ENCODE assay signal across 8 mouse cellular contexts in genomic region chr3:107943239-107943990, GRCm38 (mm10). TPM values are rescaled to one million over a fixed set of nuclear protein-coding genes. Genes with fewer than 3 reads are reported as not detected.
DNase-seq lines count a peak whose midpoint lies in the region; ATAC-seq and TF ChIP-seq lines count a peak whose summit lies in the region.

Gstm6 (minus strand) TSS chr3:107943749.

- H3K27me3 ChIP-seq in forebrain, embryonic 15.5 days: no peaks in the 10 kb centered on the region
- H3K27me3 ChIP-seq in kidney, postnatal 0 days (ENCODE audit: insufficient read depth, low read length): no peaks in the 10 kb centered on the region
- no peaks in the 10 kb centered on the region for H3K27me3 ChIP-seq in liver, postnatal 0 days (ENCODE audit: insufficient read depth, low read length)

- peak; percentile 61 to 72 for DNase-seq in right cerebral cortex, postnatal 10 days (ENCODE audit: low spot score in 2 of 2)
- DNase-seq in right cerebral cortex, postnatal 25 days: no peak
- DNase-seq in kidney, postnatal 0 days (ENCODE audit: low spot score): peak; percentile 79
- DNase-seq in liver, postnatal 0 days: peak; percentile 45
- DNase-seq in retina, postnatal 7 days (ENCODE audit: low read depth, low spot score): peak; percentile 36
- DNase-seq in urinary bladder, postnatal 14 days (ENCODE audit: low spot score): no peak
- DNase-seq in spleen, postnatal 10 days (ENCODE audit: low spot score in 2 of 2): no peak

- WGBS in forebrain, embryonic 15.5 days: 18% methylated on average over 20 of the region's 20 CpGs
- 18% methylated on average over 20 of the region's 20 CpGs for WGBS in kidney, postnatal 0 days
- 31% methylated on average over 20 of the region's 20 CpGs for WGBS in liver, postnatal 0 days (ENCODE audit: insufficient replicate concordance)

- peak; percentile 88 for ATAC-seq in forebrain, embryonic 15.5 days (replicated peaks)
- ATAC-seq in kidney, postnatal 0 days (replicated peaks; ENCODE audit: low FRiP score, low read depth): peak; percentile 79
- peak; percentile 88 for ATAC-seq in liver, postnatal 0 days

- peak within 1 kb of the TSS; percentile 30 for H3K4me3 ChIP-seq in forebrain, embryonic 15.5 days
- peak within 1 kb of the TSS; percentile 21; the same call in 1 of the 2 replicates for H3K4me3 ChIP-seq in kidney, postnatal 0 days (replicated peaks; ENCODE audit: low read depth, low read length)
- peak within 1 kb of the TSS; percentile 5; the same call in 1 of the 2 replicates for H3K4me3 ChIP-seq in liver, postnatal 0 days (ENCODE audit: low read depth, low read length)

- 0 out of 2 replicates have a peak within 1 kb of the TSS, but pooled peaks have one; percentile 17 for H3K9ac ChIP-seq in forebrain, embryonic 15.5 days (replicated peaks)
- H3K9ac ChIP-seq in kidney, postnatal 0 days (ENCODE audit: low read depth, low read length): peak within 1 kb of the TSS; percentile 42; the same call in 1 of the 2 replicates
- H3K9ac ChIP-seq in liver, postnatal 0 days (replicated peaks): 0 out of 2 replicates have a peak within 1 kb of the TSS, but pooled peaks have one; percentile 18

- H3K27ac ChIP-seq in forebrain, embryonic 15.5 days (replicated peaks): no peak within 1 kb of the TSS
- H3K27ac ChIP-seq in kidney, postnatal 0 days: no peak within 1 kb of the TSS
- peak within 1 kb of the TSS; percentile 40; the same call in 1 of the 2 replicates for H3K27ac ChIP-seq in liver, postnatal 0 days (ENCODE audit: low read depth)

- H3K4me1 ChIP-seq in forebrain, embryonic 15.5 days: peaks cover 20% of the 10 kb centered on the region; the same call in 1 of the 2 replicates
- 0 out of 2 replicates have a peak, but pooled peaks cover 8% of the 10 kb centered on the region for H3K4me1 ChIP-seq in kidney, postnatal 0 days (replicated peaks; ENCODE audit: insufficient read depth, low read length)
- peaks cover 3% of the 10 kb centered on the region; the same call in 1 of the 2 replicates for H3K4me1 ChIP-seq in liver, postnatal 0 days (ENCODE audit: insufficient read depth)

- TF ChIP-seq CTCF in kidney, postnatal 0 days (IDR thresholded peaks at IDR 0.05; ENCODE audit: low read depth): peak; percentile 79
- peak; percentile 68 for TF ChIP-seq CTCF in liver, postnatal 0 days (IDR thresholded peaks at IDR 0.05; ENCODE audit: low read depth)

- H3K4me2 ChIP-seq in forebrain, embryonic 15.5 days (replicated peaks): peak within 1 kb of the TSS; percentile 41
- H3K4me2 ChIP-seq in kidney, postnatal 0 days (ENCODE audit: low read length): peak within 1 kb of the TSS; percentile 54
- H3K4me2 ChIP-seq in liver, postnatal 0 days (ENCODE audit: low read depth, low read length): peak within 1 kb of the TSS; percentile 54

- H3K9me3 ChIP-seq in forebrain, embryonic 15.5 days: no peaks in the 10 kb centered on the region
- H3K9me3 ChIP-seq in kidney, postnatal 0 days (replicated peaks; ENCODE audit: low read length): no peaks in the 10 kb centered on the region
- no peaks in the 10 kb centered on the region for H3K9me3 ChIP-seq in liver, postnatal 0 days (ENCODE audit: low read length)

- TF ChIP-seq EP300 in liver, postnatal 0 days (IDR thresholded peaks at IDR 0.05; ENCODE audit: low read depth): no peak

- no peaks in the 10 kb centered on the region for H3K36me3 ChIP-seq in forebrain, embryonic 15.5 days
- no peaks in the 10 kb centered on the region for H3K36me3 ChIP-seq in kidney, postnatal 0 days (ENCODE audit: insufficient read depth, low read length)
- H3K36me3 ChIP-seq in liver, postnatal 0 days (replicated peaks; ENCODE audit: insufficient read depth, low read length): no peaks in the 10 kb centered on the region

RNA-seq across cellular contexts. Expression of gene Gstm6, which starts in this region (rescaled TPM):
- polyA plus RNA-seq in forebrain, embryonic 15.5 days (2015; fragmentation: Nextera tagmentation; extraction: Ambion mirVana): 10.9 and 12.6 TPM in 2 replicates
- 8.5 and 8.8 TPM in 2 replicates for polyA plus RNA-seq in kidney, postnatal 0 days (2015; fragmentation: Nextera tagmentation; extraction: Ambion mirVana)
- polyA plus RNA-seq in liver, postnatal 0 days (2015; fragmentation: Nextera tagmentation; extraction: Ambion mirVana): 17.2 and 18.0 TPM in 2 replicates

Comparison
In these comparisons a context has a peak if more than half of its experiments do, and no peak if none do; other contexts are left out.
1. DNase-seq: peak in right cerebral cortex, postnatal 10 days (2 of 2), kidney, postnatal 0 days (single experiment), liver, postnatal 0 days (single experiment) and retina, postnatal 7 days (single experiment); none in right cerebral cortex, postnatal 25 days (single experiment), urinary bladder, postnatal 14 days (single experiment) and spleen, postnatal 10 days (0 of 2).
2. Peak in every context shown above with its lines, with median percentiles within 50 percentile points of each other: ATAC-seq, H3K4me2 ChIP-seq, H3K4me3 ChIP-seq and H3K9ac ChIP-seq.